Mouse (Mus musculus) cortical plate, adult 2 months (tissue): Measurements from ENCODE around the gene Mest. TPM values are rescaled to one million over a fixed set of nuclear protein-coding genes. Genes with fewer than 3 reads are reported as not detected.

Experiments used
- H3K27ac ChIP-seq: fragments of 200-500 bp; 2 replicates; pipeline ENCODE4 v1.5.1; 2012; ENCODE audit warnings: low read length, control low read depth, inconsistent platforms; ENCODE audit not compliant: insufficient read depth
- H3K4me1 ChIP-seq: fragments of 200-500 bp; 2 replicates; pipeline ENCODE4 v1.6.1; 2011; ENCODE audit warnings: low read length; ENCODE audit not compliant: control insufficient read depth, insufficient read depth
- H3K4me3 ChIP-seq: fragments of 200-500 bp; 2 replicates; pipeline ENCODE4 v1.5.1; 2011; ENCODE audit warnings: mild to moderate bottlenecking, low read length, control low read depth; ENCODE audit not compliant: insufficient read depth
- CTCF ChIP-seq: fragments of 200-500 bp; IDR thresholded peaks from 2 replicates; pipeline ENCODE4 v1.5.1; 2011; ENCODE audit warnings: mild to moderate bottlenecking, control low read depth, low read length; ENCODE audit not compliant: insufficient read depth; ENCODE audit errors: extremely low read depth
- POLR2A ChIP-seq: fragments of 200-500 bp; IDR thresholded peaks from 2 replicates; pipeline ENCODE4 v1.6.1; 2011; ENCODE audit warnings: mild to moderate bottlenecking, low read length, control low read depth; ENCODE audit not compliant: insufficient read depth; ENCODE audit errors: extremely low read depth
- polyA plus RNA-seq: library from polyadenylated mRNA; depleted of rRNA; stranded (reverse); fragments of >200 nt; gene quantifications from 2 replicates; pipeline ENCODE4 v1.2.3, GENCODE M21; 2012; rRNA removed

Mest gene
- polyA plus RNA-seq, 1 experiment, result 47.8 TPM

GRCm38 (mm10) chr6:30749042-30749689 lies 25.8 kb downstream of the Mest start:
- Histone ChIP-seq H3K4me1 (peaks cover 2% of the 10 kb centered on the region), H3K4me3 (no peak overlapping the region), H3K27ac (no peak overlapping the region)
- TF ChIP-seq POLR2A (no peak), CTCF (no peak)

GRCm38 (mm10) chr6:30749892-30750291 lies 26.5 kb downstream of the Mest start:
- H3K27ac ChIP-seq, result no peak overlapping the region
- TF ChIP-seq CTCF (no peak), POLR2A (no peak)
- H3K4me3 ChIP-seq, result no peak overlapping the region
- peaks cover 2% of the 10 kb centered on the region for H3K4me1 ChIP-seq

- Histone ChIP-seq H3K27ac (no peak overlapping the region), H3K4me1 (peaks cover 2% of the 10 kb centered on the region), H3K4me3 (no peak overlapping the region)
- TF ChIP-seq CTCF (no peak), POLR2A (no peak)
Observed at GRCm38 (mm10) chr6:30750482-30750881, 27.1 kb downstream of the Mest start.

GRCm38 (mm10) chr6:30751209-30751608 lies 27.9 kb downstream of the Mest start:
- no peak overlapping the region for H3K27ac ChIP-seq
- TF ChIP-seq CTCF (no peak), POLR2A (no peak)
- peaks cover 2% of the 10 kb centered on the region for H3K4me1 ChIP-seq
- no peak overlapping the region for H3K4me3 ChIP-seq

Other genes with a start within 250 kb of the Mest start
- gene Tmem209, start 213.8 kb upstream of the Mest start, polyA plus RNA-seq, result 28.0 and 33.2 TPM in 2 replicates
- gene Ssmem1, start 213.7 kb upstream of the Mest start, polyA plus RNA-seq, result 0.10 TPM in 1 of 2 replicates, not detected in the other
- gene Cpa2, start 182.0 kb upstream of the Mest start, polyA plus RNA-seq, result 3.1 and 3.4 TPM in 2 replicates
- 0.10 and 0.15 TPM in 2 replicates for gene Cpa4, start 155.2 kb upstream of the Mest start, polyA plus RNA-seq
- gene Cpa5, start 112.5 kb upstream of the Mest start, polyA plus RNA-seq, result 0.08 and 0.09 TPM in 2 replicates
- not detected in 2 replicates for gene Cpa1, start 84.3 kb upstream of the Mest start, polyA plus RNA-seq
- gene Cep41, start 29.8 kb upstream of the Mest start, polyA plus RNA-seq, result 5.7 and 5.8 TPM in 2 replicates
- gene Copg2, start 173.2 kb downstream of the Mest start, polyA plus RNA-seq, result 41.7 and 56.5 TPM in 2 replicates
- gene Tsga13, start 192.0 kb downstream of the Mest start, polyA plus RNA-seq, result 0.21 and 0.40 TPM in 2 replicates
- 0.17 and 0.19 TPM in 2 replicates for gene Klf14, start 235.5 kb downstream of the Mest start, polyA plus RNA-seq